Mouse (Mus musculus) embryo, embryonic 10.5 days (tissue): Measurements from ENCODE around the gene Tsx.
"Not testable (repeated sequence)": the region's sequence is repeated elsewhere in the genome, so short reads cannot be mapped to it uniquely, and the experiment has no call there.

Experiments used
- DNase-seq: peaks from one replicate; pipeline ENCODE4 v3.0.0-alpha.2; 2015; ENCODE audit warnings: low spot score

The Tsx gene

DNA sequence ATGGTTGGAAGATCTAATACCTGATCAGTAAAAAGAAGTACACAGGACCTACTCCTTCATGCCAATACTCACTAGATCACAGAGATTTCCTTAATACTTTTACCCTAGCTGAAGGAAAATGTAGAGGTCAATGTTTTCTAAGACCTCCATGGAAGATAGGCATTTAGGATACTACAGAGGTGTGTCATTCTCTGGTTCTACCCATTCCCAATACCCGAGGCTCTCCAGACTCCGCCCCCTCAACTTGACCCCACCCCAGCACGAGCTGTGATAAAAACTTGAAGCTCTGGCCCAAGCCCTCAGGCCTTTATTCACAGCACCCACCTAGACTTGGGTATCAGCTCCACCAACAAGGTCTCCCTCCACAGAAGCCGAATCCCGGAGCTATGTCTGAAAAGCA, at the start of gene Tsx:
Gene Tsx, plus strand, starts transcription at position 301 of the 400 bp plus-strand sequence.
- DNase-seq = no peak

DNA sequence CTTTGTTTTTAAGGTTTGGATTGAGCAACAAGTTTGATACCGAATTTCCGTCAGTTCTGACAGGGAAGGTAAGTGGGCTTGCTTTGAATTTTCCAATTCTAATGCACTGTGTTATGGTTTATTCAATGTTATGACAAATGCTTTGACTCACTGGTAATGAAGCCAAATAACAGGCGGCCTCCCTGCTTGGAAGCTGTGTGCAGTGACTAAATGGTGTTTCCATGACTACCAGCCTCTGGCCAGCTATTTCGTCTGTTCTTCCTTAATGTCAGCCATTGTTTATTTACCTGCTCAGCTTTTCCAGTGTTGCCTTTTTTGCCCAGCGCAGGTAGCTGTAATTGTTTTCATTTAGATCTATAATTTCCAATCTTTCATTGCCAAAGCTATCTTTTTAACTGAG, 48.1 kb upstream of the Tsx start:
- peak; percentile 10 for DNase-seq

DNA sequence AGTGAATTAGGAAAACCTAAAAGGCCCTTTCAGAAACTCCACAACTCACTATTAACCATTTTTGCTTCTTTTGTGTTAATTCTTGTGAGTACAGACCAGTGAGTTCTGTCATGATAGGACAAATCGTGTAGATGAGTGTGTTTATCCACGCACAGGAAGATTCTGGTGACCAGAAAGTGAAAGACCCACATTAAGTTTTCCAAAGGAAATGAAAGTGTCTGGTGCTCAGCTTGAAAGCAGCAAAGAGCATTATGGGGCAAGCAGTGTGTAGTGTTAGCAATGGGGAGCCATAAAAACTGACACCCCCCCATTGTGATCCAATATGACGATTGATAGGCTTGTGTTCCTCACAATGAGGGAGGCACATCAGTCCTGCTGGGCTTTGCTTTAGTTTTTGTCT, 45.6 kb upstream of the Tsx start:
- peak; percentile 28 for DNase-seq

DNA sequence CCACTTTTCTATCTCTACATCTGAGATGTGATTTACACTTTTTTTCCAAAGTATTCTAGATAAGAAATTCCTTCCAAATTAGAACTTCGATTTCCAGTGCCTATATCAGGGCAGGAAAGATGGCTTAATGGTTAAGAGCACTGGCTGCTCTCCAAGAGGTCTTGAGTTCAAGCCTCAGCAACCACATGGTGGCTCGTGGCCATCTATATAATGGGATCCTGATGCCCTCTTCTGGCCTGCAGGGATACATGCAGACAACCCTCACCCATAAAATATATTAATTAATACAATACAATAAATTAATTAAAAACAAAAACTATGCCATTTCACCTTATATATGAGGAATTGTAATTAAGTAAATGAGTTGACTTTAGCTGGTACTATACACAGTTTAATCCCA, 43.0 kb upstream of the Tsx start:
- DNase-seq = no peak

DNA sequence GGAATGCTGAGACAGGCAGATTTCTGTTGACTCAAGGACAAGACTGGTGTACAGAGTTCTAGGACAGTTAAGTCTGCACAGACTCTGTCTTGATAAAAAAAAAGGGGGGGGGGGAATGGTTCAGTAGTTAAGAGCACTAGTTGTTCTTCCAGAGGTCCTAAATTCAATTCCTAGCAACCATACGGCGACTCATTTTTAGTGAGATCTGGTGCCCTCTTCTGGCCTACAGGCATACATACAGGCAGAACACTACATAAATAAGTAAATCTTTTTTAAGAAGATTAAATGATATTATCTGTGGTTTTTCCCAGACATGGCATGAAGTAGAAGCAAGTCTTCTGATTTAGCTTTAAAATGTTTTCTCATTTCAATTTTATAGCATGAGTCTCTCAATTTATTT, 42.6 kb upstream of the Tsx start:
- DNase-seq = peak; percentile 56

DNA sequence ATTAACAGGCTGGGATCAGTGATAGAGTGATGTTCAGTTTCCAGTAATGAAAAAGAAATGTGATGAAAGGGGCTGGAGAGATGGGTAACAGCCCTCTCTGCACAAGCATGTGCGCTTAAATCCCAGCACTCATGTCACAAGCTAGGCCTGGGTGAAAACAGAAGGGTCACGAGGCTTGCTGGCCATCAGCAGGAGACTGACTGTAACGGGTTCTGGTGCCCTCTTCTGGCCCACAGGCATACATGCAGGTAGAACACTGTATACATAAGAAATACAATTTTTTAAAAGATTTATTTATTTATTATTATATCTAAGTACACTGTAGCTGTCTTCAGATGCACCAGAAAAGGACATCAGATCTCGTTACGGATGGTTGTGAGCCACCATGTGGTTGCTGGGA, 40.0 kb upstream of the Tsx start:
- peak; percentile 40 for DNase-seq

DNA sequence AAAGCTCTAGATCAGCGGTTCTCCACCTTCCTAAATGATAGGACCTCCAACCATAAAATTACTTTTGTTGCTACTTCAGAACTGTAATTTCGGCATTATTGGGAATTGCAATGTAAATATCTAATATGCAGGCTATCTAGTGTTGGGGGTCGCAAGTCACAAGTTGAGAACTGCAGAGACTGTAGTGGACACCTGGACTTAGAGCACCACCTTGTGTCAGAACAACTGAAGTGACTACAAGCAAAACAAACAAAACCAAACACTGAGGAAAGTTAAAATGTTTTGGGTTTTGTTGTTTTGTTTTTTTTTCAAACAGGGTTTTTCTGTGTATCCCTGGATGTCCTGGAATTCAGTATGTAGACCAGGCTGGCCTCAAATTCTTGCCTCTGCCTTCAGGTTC, 29.7 kb upstream of the Tsx start:
- no peak for DNase-seq

DNA sequence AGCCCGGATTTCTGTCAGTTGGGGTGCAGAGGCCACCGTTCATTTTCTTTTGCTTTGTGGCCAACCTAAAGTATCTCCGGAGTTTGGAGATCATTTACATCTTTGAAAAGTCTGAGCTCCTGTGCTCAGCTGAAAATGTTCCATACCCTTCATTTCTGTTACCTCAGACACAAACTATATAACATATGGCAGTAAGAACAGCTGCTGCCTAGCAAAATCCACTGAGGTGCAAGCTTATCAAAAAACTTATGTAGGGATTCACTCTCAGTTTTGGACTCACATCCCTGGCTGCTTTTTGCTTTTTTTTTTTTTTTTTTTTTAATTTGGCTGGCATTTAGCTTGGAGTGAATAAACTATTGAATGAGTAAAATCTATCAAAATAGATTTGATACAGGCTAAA, 26.1 kb upstream of the Tsx start:
- DNase-seq = no peak

DNA sequence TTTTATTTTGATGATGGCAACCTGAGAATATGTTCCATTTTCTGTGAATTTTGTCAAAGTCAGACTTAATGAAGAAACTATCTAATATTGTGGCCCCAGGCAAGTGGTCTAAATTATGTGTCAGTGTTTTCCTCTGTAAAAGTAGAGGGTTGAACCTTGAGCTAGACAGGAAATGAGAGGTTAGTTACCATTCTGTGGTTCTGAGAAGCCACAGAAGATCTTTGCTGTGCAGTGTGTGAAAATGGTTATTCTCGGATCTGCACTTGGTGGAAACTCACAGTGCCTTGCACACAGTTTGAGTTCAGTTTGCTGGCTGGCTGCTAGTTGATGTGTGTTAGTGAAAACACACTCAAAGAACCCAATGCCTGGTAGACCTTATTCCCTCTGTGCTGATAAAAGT, 20.4 kb upstream of the Tsx start:
- no peak for DNase-seq

DNA sequence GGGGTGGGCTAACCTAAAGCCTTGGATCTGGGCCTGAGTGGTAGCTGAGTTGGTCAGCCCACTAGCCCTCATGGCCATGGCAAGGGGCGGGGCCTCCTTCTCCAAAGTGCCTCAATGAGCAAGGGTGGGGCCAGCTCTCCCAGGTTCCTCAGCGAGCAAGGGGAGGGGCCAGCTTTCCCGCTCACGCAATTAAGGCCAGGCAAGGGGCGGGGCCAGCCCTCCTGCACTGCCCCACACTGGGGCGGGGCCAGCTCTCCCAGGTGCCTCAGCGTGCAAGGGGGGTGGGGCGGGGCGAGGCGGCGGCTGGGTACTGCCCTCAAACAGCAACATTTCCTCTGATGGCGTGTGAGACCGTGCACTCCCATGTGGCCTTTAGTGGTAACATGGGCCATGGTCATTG, 9.2 kb upstream of the Tsx start:
- peak; percentile 5 for DNase-seq

DNA sequence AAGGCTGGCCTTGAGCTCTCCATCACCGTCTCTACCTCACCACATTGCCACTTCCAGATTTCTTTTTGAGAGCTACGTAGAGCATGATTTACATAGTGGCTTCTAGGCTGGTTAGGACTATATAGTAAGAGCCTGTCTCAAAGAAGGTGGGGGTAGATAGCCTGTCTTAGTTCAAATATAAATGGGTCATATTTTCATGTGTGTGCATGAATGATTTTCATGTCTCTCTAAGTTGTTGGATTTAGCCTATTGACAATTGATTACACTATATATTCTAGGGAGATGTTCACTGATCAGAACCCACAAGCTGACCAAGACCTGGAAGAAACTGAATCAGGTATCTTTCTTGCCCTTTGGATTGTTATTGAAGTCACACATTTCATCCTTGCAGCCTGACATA, 7.4 kb downstream of the Tsx start, which contains the start of gene Gm26992:
Gene Gm26992, plus strand, starts transcription at position 301 of the 400 bp plus-strand sequence.
- DNase-seq = no peak

DNA sequence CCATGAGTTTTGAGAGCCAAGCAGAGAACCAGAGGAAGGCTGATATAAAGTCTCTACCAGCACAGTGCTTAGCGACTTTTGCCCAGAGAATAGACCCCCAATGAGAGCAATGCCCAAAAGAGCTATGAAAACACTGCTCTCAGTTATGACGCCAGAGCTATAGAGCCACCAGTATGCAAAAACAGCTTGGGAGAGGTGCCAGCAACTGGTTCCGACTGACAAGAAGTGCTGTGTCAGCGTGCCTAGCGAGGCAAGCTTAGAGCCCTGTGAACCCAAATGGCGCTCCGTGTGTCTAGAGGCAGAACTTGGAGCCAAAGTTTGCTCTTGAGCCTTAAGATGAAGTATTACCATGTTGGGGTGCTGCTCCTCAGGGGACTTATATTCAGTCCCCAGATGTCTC, 13.4 kb downstream of the Tsx start:
- no peak for DNase-seq

DNA sequence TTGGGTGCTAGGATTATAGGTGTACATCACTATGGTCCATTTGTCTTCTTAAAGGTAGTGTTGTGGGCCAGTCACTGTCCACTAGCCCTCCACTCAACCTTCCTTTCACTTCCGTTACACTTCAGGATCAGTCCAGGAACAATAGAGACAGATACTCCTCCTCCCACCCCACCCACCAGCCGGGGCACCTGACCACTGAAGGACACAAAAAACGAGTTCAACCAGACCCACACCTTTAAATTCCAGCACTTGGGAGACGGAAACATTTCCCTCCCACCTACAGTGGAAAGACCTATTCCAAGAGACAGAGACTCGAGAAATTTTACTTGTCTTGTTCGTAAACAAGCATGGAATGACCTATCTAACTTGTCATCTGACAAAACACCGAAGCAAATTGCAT, 18.0 kb downstream of the Tsx start:
- DNase-seq = no peak

DNA sequence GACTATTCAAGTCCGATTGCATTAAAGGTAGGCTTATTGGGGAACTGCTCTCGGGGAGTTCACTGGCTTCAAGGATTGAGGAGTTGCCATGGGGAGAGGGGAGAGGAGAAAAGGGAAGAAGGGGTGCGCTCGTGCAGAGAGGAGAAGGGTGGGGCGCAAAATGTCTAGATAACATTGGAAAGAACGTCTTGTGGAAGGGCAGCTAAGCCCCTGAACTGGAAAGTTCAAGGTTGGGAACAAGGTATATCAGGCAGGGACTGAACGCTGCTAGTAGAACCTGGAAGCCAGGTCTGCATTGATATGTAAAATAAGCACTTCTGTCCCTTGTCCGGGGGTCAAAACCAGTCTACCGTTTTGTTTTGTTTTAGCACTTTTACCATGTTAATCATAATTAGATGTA, 23.8 kb downstream of the Tsx start:
- DNase-seq = no peak

DNA sequence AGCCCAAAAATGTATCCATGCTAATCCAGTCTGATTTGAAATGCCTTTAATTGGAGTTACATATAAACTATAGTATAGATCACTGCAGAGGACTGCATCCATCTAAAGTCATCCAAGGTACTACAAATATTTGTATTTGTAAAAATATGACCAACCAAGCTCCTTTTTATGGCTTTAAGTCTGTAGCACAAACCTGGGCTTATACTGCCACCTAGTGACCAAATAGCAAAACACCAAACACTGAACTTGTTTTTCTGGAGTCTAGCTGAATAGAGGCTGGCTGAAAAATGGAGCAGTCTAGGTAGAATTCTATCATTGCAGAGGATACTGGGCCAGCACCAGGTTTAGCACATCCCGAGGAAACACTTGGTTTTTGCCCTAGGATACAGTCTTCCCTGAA, 26.5 kb downstream of the Tsx start:
- peak; percentile 83 for DNase-seq

DNA sequence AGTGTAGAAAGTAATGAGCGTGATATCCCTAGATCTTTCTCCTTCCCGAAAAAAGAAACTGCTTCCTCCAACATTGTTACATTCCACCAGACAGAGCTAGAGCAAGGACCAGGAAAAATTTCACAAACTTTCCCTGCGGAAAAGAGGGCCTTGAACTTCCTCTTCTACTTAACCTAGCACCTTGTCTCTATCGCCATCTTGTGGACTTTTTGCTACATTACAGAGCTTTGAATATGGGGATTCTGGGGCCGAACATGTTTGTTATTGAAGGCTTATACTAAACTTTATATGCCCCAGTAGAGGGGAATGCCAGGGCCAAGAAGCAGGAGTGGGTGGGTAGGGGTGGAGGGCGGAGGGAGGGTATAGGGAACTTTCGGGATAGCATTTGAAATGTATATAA, 29.5 kb downstream of the Tsx start:
- peak; percentile 80 for DNase-seq

DNA sequence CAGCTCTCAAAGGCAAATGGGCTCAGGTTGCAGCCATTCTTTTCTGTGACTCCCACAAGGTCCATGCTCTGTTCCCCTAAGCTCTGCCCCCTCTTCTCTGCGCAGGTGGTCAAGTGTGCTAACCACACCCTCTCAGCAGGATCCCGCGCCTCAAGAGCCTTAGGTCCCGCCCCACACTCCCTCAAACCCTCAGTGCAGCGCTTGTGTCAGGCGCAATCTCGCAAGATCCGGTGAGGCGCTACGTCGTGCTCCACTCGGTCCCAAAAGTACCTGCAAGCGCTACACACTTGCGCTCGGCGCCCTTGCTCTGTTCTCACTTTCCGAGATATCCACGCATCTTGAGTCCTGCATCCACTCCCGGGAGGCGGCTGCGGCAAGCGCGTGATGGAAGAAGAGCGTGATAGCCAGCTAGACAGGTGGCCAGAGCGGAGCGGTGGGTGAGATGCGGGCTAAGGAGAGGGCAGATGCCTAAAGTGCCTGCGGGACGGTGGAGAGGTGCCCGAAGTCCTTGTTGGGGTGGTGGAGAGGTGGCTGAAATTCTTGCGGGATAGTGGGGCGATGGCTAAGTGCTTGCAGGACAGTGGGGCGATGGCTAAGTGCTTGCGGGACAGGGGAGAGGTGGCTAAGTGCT, 33.4 kb downstream of the Tsx start:
- peak; percentile 43 for DNase-seq

DNA sequence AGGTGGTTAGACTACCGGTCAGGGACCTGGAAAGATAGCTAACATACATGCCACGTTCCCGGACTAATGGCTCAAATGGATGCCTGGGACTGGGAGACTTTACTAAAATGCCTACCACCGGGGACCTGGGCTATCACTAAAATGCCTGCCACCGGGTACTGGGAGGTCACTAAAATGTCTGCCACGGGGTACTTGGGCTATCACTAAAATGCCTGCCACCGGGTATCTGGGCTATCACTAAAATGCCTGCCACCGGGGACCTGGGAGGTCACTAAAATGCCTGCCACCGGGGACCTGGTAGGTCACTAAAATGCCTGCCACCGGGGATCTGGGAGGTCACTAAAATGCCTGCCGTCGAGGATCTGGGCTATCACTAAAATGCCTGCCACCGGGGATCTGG, 34.2 kb downstream of the Tsx start:
- not testable (repeated sequence) for DNase-seq

DNA sequence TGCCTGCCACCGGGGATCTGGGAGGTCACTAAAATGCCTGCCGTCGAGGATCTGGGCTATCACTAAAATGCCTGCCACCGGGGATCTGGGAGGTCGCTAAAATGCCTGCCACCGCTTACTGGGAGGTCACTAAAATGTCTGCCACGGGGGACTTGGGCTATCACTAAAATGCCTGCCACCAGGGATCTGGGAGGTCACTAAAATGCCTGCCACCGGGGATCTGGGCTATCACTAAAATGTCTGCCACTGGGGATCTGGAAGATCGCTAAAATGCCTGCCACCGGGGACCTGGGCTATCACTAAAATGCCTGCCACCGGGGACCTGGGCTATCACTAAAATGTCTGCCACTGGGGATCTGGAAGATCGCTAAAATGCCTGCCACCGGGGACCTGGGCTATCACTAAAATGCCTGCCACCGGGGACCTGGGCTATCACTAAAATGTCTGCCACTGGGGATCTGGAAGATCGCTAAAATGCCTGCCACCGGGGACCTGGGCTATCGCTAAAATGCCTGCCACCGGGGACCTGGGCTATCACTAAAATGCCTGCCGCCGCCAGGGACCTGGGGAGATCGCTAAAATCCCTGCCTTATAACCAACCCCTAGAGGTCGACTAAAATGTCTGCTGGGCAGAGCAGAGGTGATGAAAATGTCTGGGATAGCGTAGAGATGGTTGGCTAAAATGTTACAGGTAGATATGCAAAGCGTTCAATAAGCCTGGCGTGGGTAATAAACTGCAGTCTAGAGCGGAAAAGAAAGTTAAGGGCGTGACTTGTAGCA, 34.9 kb downstream of the Tsx start:
- not testable (repeated sequence) for DNase-seq

DNA sequence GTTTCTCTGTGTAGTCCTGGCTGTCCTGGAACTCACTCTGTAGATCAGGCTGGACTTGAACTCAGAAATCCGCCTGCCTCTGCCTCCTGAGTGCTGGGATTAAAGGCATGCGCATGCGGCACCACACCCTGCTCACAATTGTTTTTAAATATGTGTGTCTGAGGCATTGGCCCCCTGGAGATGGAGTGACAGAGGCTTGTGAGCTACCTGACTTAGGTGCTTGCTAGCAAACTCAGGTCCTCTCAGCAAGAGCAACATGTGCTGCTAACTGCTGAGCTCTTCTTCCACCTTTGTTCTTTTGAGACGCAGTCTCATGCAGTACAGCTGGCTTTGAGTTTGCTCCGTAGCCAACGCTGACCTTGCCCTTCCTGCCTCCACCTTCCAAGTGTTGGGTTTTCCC, 38.5 kb downstream of the Tsx start:
- no peak for DNase-seq

DNA sequence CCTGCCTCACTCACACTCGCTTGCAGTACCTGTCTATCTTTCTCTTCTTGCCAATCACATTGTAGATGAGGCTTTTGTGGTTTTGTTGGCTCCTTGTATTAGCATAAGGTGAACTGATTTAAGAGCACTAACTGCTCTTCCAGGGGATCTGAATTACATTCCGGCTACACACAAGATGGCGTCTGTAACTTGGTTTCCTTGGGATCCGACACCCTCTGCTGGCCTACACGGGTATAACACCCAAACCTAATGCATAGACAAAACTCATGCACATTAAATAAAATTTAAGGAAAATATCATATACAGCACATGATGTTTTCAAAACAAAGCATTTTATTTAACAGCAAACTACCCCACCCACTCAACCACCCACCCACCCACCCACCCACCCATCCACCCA, 45.8 kb downstream of the Tsx start:
- no peak for DNase-seq

DNA sequence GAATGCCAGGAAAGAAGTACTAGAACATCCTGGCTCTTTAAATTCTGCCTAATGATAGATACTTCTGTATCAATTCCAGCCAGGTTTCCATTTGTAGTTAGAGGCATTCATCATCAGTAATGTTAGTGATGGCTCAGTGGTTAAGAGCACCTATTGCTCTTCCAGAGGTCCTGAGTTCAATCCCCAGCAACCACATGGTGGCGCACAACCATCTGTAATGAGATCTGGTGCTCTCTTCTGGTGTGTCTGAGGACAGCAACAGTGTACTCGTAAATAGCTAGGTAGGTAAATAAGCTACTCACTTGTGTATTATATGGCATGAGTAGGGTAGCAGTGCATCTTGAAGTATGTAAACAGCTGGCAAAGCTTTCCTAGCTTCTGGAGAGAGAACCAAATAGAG, 54.7 kb downstream of the Tsx start:
- DNase-seq = no peak

DNA sequence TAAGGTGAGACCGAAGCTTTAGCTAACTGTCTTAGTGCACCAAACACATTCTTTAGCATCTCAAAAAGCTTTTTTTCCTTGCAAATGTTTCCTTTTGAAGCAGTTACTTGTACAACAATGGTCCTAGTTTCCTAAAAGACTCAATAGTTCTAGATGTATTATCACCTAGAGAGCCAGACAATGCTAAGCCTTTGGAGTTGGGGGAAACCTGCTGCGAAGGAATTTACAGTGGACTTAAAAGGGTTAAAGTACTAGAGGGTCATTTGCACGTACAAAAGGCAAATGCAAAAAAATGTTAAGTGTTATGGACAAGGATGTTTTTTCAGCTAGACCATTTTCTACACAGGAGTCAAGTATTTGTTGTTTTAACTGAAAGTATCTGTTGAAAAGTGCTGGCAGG, 58.1 kb downstream of the Tsx start:
- no peak for DNase-seq
